Mouse (Mus musculus): ENCODE data around the gene AC129217.1. TPM values are rescaled to one million over a fixed set of nuclear protein-coding genes. Genes with fewer than 3 reads are reported as not detected.
"Not testable (repeated sequence)": the region's sequence is repeated elsewhere in the genome, so short reads cannot be mapped to it uniquely, and the experiment has no call there.

Gene AC129217.1
- total RNA-seq, 2 experiments from 2014 or later, result 1.9 TPM; not detected in 1

DNA sequence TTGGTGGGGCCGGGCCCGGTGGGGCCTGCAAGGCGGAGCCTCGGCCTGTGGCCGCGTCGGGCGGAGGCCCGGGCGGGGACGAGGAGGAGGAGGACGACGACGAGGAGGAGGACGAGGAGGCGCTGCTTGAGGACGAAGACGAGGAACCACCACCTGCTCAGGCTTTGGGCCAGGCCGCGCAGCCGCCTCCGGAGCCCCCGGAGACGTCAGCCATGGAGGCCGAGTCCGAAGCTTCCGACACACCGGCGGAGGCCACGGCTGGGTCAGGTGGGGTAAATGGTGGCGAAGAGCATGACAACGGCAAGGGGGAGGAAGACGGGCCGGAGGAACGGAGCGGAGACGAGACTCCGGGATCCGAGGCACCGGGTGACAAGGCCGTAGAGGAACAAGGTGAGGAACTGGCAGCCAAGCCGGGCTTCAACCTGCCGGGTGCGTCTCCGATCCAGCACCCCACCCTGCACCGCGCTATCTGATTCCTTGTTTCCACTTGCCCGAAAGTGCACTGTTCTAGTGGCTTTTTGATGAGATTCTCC lies 9.1 kb upstream of the AC129217.1 start:
- intact Hi-C loops (cut with DNase I), result no loop called here
- DNase-seq (ENCODE audit: extremely low spot score in 1 of 2, low spot score in 2 of 2), result peak in 1 of 2 experiments; percentile 73

DNA sequence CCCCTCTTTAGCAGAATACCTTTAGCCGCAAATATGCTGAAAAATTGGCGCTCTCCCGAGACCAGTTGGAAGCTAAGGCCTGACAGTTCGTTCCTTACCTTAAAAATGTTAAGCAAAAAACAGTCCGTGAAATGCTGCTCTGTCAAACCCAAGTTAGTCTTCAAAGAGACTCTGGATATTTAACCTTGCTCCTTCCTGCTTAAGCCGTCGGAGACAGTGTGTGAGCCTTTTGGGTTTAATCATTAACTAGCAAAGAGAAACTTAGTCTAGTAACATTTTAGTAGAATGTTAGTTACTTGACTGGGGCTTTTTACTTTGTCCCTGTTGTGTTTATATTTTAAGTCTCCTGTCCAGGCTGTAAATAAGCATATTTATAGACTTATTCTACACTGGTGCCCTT lies 8.4 kb upstream of the AC129217.1 start:
- intact Hi-C loops (cut with DNase I), result no loop called here
- DNase-seq (ENCODE audit: extremely low spot score in 1 of 2, low spot score in 2 of 2), result no peak

DNA sequence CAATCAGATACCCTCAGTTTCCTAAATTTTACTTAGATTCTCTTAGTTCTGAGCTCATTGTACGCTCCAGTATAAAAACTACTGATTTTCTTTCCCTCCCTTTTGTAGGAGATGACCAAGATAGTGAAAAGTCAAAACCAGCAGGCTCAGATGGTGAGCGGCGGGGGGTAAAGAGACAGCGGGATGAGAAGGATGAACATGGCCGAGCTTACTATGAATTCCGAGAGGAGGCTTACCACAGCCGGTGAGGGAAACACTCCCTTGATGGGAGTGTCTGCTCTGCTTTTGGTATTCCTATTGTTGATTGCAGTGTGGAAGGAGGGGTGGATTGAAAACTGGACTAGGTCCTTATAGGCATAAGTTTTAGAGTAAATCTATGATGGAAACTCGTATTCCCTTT lies 6.9 kb upstream of the AC129217.1 start:
- intact Hi-C loops (cut with DNase I), result no loop called here
- no peak for DNase-seq (ENCODE audit: extremely low spot score in 1 of 2, low spot score in 2 of 2)

DNA sequence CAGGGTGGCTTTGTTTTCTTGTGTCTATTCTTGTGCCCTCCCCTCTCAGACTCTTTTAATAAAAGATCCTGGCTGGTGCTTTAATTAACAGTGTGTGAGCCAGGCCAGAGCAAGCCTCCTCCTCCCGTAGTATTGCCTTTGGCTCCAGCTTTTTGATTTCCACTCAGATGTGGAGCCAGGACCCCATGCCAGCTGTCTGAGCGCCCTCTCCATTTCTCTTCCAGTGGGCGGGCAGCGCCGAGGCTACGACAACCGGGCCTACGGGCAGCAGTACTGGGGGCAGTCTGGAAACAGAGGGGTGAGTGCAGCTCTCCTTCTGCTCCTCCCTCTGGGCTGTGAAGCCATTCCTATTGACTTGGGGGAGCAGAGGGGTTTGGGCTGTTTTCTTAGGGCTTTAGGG lies 1.1 kb downstream of the AC129217.1 start:
- no peak for DNase-seq (ENCODE audit: extremely low spot score in 1 of 2, low spot score in 2 of 2)
- intact Hi-C loops (cut with DNase I), result no loop called here

DNA sequence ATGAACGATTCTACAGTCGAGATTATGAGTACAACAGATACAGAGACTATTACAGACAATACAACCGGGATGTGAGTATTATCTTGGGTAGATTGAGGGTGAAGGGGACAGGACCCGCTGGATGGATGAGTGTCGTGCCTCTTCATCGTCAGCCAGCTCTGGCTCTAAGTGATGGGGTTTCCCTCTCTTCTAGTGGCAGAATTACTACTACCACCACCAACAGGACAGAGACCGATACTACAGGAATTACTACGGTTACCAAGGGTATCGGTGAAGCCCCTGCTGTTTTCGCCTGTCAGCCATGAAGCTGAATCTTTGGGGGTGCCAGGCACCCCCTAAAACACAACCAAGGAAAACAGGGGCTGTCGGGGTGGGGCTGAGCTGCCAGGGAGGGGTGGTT lies 1.7 kb downstream of the AC129217.1 start:
- DNase-seq (ENCODE audit: extremely low spot score in 1 of 2, low spot score in 2 of 2), result no peak
- intact Hi-C loops (cut with DNase I), result no loop called here

DNA sequence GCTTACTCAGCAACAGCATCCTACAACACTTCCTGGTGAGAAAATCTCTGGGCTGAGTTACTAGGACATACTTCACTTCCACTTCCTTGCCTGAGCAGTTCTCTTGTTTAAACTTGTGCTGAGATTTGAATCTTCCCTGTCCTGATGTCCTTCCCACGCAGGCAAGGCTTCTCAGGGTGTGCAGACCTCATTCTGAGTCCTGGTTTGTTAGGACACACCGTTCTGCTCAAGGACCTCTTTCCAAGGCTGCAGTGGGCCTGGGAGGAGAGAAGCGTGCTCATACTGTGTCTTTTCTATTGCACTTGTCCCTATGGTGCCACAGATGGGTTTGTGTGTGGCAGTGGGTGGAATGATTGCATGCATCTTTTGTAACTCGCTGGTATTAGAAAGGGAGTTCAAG lies 3.4 kb downstream of the AC129217.1 start:
- intact Hi-C loops (cut with DNase I), result no loop called here
- DNase-seq (ENCODE audit: extremely low spot score in 1 of 2, low spot score in 2 of 2), result no peak

DNA sequence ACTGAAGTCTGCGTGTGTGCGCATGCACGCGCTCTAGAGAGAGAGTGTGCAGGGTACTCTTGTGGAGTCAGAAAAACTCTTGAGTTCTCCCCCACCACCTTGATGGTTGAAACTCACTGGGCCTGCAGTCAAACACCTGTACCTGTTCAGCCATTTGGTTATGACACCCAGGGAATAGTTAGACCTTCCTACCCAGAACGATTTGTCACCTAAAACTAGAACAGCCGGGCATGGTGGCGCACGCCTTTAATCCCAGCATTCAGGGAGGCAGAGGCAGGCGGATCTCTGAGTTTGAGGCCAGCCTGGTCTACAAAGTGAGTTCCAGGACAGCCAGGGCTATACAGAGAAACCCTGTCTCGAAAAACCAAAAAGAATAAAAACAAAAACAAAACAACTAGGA lies 6.8 kb downstream of the AC129217.1 start:
- DNase-seq (ENCODE audit: extremely low spot score in 1 of 2, low spot score in 2 of 2); intact Hi-C loops (cut with DNase I): not testable (repeated sequence)

DNA sequence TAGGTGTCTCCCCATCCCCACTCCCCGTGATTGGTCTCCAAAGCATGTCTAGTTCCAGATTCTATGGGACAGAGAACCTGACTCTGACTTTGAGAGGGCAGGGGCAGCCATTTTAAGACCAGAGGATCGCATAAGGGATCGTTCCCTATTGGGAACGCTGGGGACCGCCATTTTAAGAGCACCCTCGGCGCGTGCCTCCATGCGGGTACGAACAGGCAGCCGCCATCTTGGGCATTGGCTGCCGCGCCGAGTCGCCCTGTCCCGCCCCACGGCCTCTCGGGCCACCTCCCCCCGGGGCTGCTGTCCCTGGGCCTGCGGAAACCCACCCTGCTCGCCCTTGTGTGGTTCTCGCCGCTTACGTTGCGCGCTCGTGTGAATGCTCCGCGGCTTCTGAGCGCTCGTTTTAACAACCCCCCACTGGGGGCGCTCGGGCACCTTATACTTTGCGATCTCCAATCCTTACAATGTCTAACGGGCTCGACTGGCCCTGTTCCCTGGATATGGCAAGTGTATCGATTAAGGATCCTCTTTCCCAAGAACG lies 7.7 kb downstream of the AC129217.1 start, which contains the start of gene Bscl2:
Gene Bscl2 (plus strand): TSS at position 217 of the 541 bp plus-strand sequence.
- DNase-seq (ENCODE audit: extremely low spot score in 1 of 2, low spot score in 2 of 2), result peak; percentile 83 to 90
- intact Hi-C loops (cut with DNase I), result no loop called here

DNA sequence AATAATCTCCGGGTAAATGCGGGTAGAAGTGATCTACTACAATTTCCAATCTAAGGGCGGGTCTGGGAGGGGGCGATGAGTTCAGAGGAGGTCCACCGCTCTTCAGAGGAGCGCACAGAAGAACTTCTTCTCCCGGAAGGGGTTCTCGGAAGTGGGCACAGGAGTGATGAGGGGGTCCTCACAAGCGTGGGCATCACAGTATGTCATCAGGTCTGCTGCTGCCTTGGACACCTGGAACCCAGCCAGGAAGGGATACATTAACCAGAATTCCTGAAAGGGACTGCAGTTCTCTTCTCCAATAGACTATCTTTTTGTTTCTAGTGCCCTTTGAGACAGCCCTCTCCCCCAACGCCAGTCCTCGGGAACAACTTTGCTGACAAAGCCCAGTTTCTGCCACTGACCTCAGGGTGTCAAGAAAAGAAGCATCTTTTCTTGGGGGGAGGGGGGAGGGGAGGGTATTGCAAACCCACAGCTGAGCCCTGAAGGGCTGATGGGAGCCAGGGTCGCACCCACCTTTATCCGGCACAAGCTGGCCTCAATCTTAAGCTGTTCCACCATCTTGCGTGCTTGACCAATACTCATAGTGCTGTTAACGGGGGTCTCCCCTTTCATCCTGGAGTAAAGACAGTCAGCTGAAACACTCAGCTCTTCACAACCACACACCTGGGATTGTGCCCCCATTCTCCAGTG lies 8.6 kb downstream of the AC129217.1 start:
- peak in 1 of 2 experiments; percentile 77 for DNase-seq (ENCODE audit: extremely low spot score in 1 of 2, low spot score in 2 of 2)
- intact Hi-C loops (cut with DNase I), result no loop called here

DNA sequence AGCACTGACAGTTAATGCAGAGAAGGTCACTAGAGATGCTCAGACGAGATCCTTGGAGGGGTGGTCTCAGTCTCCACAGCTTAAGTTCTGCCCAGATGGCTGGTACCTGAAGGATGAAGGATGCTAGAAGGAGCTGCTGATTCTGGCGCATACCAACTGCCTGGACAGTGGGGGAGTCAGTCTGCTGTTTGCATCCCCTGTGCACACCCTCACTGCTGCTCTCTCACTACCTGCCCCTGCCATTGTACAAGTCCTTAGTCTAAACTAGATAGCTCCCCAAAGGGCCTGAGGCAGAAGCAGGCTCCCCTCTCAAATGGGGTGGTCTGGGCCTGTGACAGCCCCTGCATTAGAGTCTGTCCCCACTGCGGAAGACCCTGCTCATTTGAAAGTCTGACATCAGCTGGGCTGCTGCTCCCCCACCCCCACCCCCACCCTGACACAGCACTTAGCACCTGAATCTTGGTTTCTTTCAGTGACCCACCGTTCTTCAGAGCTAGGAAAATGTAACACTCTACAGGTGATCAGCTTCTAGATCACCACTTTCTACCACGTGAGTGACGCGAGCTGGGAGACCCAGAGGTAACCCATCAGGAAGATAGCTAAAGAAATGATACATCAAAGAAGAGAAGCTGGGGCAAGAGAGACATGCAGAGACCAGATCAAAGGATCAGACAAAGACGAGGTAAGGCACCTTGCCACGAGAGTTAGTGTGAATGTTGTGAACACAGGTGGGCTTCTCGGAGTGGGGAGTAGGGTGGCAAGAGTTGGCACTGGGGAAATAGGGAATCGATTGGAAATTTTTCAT lies 9.7 kb downstream of the AC129217.1 start, which contains the start of gene Gng3:
Gene Gng3 (minus strand): TSS at position 92 of the 805 bp plus-strand sequence.
- intact Hi-C loops (cut with DNase I), result no loop called here
- DNase-seq (ENCODE audit: extremely low spot score in 1 of 2, low spot score in 2 of 2), result peak; percentile 74 to 82

DNA sequence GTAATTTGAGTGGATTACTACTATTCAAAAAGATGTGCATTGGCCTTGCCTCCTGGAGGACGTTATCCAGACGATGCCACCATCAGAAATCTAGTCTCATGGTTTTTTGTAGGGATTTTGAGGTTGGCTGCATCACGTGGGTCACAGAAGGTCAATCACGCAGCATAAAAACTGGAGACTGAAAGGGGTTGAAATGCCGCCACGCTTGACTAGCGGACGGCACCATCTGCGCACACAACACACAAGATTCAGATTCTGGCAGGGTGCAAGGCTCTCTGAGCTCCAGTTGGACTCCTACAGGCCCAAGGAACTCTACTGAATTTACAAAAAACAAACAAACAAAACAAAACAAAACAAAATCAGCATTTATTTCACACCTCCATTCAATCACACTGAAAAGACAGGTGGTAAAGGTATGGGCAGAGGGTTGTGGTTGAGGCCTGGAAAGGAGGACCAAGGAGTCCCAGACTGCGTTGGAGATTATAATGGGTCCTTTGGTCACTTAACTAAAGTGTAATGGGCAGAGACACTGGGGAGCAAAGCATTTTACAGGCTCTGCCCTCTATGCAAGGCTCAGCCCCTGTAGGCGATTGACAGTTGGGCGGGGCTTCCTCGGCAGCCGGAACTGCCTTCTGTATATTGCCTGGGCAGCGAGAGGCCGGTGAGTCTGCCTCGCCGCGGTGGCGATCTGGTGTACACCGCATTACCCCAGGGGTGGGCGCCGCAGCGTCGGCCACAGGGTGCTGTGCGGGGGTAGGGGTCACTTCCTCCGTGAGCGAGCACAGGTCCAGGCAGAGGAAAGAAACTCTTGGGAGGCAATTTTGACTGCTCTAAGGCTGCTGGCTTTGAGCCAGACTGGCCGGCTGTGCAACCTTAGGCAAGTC lies 10.6 kb downstream of the AC129217.1 start:
- intact Hi-C loops (cut with DNase I), result loop anchor here (5.0 kb wide), 1 partner anchor 57 kb away; the partner anchor contains the start of gene Ganab

DNA sequence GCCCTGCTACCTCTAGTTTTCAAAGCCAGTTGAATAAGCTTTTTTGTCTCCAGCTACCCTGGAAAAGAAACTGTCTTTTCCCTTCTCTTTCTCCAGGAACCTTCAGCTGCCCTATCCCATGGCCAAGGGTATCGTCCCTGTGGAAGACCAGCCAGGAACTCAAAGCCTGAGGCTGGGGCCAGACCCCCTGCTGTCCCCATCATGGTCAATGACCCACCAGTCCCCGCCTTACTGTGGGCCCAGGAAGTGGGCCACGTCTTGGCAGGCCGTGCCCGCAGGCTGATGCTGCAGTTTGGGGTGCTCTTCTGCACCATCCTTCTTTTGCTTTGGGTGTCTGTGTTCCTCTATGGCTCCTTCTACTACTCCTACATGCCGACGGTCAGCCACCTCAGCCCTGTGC lies 11.4 kb downstream of the AC129217.1 start:
- intact Hi-C loops (cut with DNase I), result loop anchor here (5.0 kb wide), 1 partner anchor 56 kb away; the partner anchor contains the start of gene Ganab
- DNase-seq (ENCODE audit: extremely low spot score in 1 of 2, low spot score in 2 of 2), result no peak

More for the DNA sequence above, 10.6 kb downstream of the AC129217.1 start:
- DNase-seq (ENCODE audit: extremely low spot score in 1 of 2, low spot score in 2 of 2), result peak; percentile 50 to 88

DNA sequence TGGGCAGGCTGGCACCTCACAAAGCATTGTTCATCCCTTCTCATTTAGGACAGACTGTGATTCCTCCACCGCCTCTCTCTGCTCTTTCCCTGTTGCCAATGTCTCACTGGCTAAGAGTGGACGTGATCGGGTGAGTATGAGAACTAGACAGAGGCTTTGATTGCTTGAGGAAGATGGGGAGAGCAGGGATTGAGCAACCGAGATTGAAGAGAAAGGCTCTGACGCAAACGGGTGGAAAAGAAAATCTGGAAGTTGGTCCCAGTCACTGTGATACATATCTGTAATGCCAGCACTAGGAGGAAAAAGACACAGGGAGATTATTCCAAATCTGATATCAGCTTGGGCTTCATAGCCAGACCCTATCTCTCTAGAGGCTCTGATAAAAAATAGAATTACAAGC lies 13.4 kb downstream of the AC129217.1 start:
- no peak for DNase-seq (ENCODE audit: extremely low spot score in 1 of 2, low spot score in 2 of 2)
- intact Hi-C loops (cut with DNase I), result loop anchor here (5.0 kb wide), 1 partner anchor 54 kb away; the partner anchor contains the start of gene Ganab

DNA sequence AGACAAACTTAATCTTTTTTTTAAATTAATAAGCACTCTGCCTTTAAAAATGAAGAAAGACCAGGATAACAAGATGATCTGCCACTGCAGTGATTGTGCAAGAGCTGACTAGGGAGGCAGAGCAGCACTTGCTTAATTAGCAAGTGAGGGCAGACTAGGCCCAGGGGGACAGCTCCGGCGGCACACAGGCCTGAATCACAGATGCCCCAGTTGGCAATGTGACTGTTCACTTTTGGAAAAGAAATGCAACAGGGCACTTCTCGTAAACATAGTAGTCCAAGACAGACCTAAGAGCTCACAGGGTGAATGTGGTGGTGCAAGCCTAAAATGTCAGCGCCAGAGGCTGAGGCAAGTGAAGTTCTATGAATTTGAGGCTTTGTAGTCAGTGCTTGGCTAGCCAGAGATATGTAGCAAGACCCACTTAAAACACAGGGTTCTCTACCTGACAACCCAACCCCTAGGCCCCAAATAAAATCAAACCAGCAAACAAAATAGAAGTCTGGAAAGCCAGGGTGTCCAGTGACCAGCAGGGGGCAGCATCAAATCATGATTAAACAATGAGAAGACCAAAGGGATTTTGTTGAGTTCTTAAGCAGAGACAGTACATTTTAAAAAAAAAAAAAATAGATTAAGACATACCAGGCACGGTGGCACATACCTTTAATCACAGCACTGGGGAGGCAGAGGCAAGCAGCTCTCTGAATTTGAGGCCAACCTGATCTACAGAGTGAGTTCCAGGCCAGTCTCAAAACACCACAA lies 15.0 kb downstream of the AC129217.1 start:
- peak; percentile 69 to 84 for DNase-seq (ENCODE audit: extremely low spot score in 1 of 2, low spot score in 2 of 2)
- intact Hi-C loops (cut with DNase I), result loop anchor here (5.0 kb wide), 1 partner anchor 53 kb away; the partner anchor contains the start of gene Ganab

DNA sequence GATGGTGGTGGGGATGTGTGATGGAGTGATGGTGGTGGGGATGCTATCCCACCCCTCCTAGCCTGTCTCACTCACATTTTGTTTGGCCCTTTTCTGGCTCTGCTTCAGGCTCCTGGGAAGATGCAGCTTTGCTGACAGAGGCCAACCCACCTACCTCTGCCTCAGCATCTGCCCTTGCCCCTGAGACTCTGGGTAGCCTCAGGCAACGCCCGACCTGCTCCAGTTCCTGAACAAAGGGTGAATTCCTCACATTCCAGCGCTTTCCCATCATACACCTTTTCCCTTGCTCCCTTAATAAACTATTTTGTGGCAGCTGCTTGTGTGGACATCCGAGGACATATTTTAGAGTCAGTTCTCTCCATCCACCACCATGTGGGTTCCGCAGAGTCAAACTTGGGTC lies 18.8 kb downstream of the AC129217.1 start:
- intact Hi-C loops (cut with DNase I), result no loop called here
- DNase-seq (ENCODE audit: extremely low spot score in 1 of 2, low spot score in 2 of 2), result no peak

DNA sequence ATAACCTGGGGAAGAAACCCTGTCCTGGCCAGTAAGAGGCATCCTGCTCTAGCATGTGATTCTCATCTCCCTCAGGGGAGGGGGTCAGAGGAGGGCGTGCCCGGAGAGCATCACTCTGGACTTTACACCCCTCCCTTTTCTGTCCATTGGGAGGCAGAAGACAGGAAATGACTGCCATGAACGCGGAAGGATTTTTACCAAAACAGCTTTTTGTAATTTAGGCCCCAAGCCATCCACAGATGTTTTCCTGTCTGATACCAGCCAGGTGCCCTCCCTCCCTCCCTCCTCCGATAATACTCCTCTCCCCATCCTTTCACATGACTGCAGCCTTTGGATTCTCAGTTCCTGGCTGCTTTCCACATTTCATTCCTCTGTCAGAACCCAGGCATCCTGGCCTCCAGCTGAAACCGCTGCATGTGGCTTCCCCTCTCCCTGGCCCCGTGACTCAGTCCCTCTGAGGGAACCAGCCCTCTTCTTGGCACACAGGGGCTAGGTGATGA lies 20.9 kb downstream of the AC129217.1 start, which contains the start of gene Lrrn4cl:
Gene Lrrn4cl (plus strand): TSS at position 367 of the 500 bp plus-strand sequence.
- intact Hi-C loops (cut with DNase I), result loop anchor here (10.0 kb wide), 1 partner anchor 234 kb away; the partner anchor contains the start of gene Scgb1a1
- peak in 1 of 2 experiments; percentile 65 for DNase-seq (ENCODE audit: extremely low spot score in 1 of 2, low spot score in 2 of 2)

DNA sequence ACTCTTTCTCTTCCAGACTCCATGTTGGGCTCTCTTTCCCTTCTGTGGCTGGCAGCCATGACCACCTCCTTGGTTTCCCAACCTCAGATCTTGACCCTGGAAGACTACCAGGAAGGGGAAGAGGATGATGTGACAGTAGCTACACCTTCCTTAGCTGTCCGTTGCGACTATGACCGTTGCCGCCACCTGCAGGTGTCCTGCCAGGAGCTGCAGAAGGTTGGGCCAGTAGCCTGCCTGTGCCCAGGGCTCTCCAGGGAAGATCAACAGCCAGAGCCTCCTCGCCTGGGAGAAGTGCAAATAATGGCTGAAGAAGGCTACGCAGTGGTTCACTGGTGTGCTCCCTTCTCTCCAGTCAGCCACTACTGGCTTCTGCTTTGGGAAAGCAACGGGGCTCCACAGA lies 22.1 kb downstream of the AC129217.1 start:
- DNase-seq (ENCODE audit: extremely low spot score in 1 of 2, low spot score in 2 of 2), result no peak
- intact Hi-C loops (cut with DNase I), result loop anchor here (10.0 kb wide), 1 partner anchor 233 kb away; the partner anchor contains the start of gene Scgb1a1
